Mouse (Mus musculus) heart, embryonic 14.5 days (tissue): ENCODE data around the gene Slc39a11. TPM values are rescaled to one million over a fixed set of nuclear protein-coding genes. Genes with fewer than 3 reads are reported as not detected.

Source experiments
- ATAC-seq: fragments of 200-750 bp; cut with Nextera tagmentation; 2 replicates; pipeline ENCODE4 v1.8.0; 2017; ENCODE audit warnings: low read depth, moderate TSS enrichment; ENCODE audit not compliant: insufficient number of reproducible peaks, insufficient read depth, low FRiP score
- H3K27ac ChIP-seq, 2 experiments: fragments of 200-500 bp in 1 of 2; fragments of 300-500 bp in 1 of 2; sonication (generic) in 1 of 2; replicated peaks in 1 of 2; 2 replicates each; pipeline ENCODE4 v1.5.1; 2012 to 2014; ENCODE audit warnings: low read depth in 2 of 2, low read length in 2 of 2, control low read depth in 1 of 2, mild to moderate bottlenecking in 1 of 2, mixed read lengths in 1 of 2; ENCODE audit not compliant: control insufficient read depth in 1 of 2, insufficient read depth in 1 of 2
- H3K27me3 ChIP-seq: fragments of 300-500 bp; sonication (generic); 2 replicates; pipeline ENCODE4 v1.6.1; 2014; ENCODE audit warnings: mild to moderate bottlenecking, low read length, control low read depth; ENCODE audit not compliant: control insufficient read depth, insufficient read depth
- H3K36me3 ChIP-seq: fragments of 300-500 bp; sonication (generic); 2 replicates; pipeline ENCODE4 v1.6.1; 2014; ENCODE audit warnings: mild to moderate bottlenecking, control low read depth, low read length, mixed read lengths; ENCODE audit not compliant: control insufficient read depth, insufficient read depth
- H3K4me1 ChIP-seq, 2 experiments: fragments of 200-500 bp in 1 of 2; fragments of 300-500 bp in 1 of 2; sonication (generic) in 1 of 2; 2 replicates each; pipeline ENCODE4 v1.6.1; 2012 to 2014; ENCODE audit warnings: low read length in 2 of 2, control low read depth in 1 of 2, mixed read lengths in 1 of 2; ENCODE audit not compliant: control insufficient read depth in 2 of 2, insufficient read depth in 2 of 2
- H3K4me2 ChIP-seq: fragments of 300-500 bp; sonication (generic); 2 replicates; pipeline ENCODE4 v1.6.1; 2014; ENCODE audit warnings: mild to moderate bottlenecking, low read length
- H3K4me3 ChIP-seq, 2 experiments: fragments of 200-500 bp in 1 of 2; fragments of 300-500 bp in 1 of 2; sonication (generic) in 1 of 2; 2 replicates each; pipeline ENCODE4 v1.5.1; 2012 to 2014; ENCODE audit warnings: low read length in 2 of 2, mild to moderate bottlenecking in 2 of 2, control low read depth in 1 of 2, low read depth in 1 of 2, moderate library complexity in 1 of 2; ENCODE audit not compliant: control insufficient read depth in 1 of 2, insufficient read depth in 1 of 2
- H3K9ac ChIP-seq: fragments of 300-500 bp; sonication (generic); 2 replicates; pipeline ENCODE4 v1.6.1; 2014; ENCODE audit warnings: mild to moderate bottlenecking, low read length
- H3K9me3 ChIP-seq: fragments of 300-500 bp; sonication (generic); 2 replicates; pipeline ENCODE4 v1.6.1; 2016; ENCODE audit warnings: low read length, control low read depth; ENCODE audit not compliant: control insufficient read depth
- WGBS: fragments of 180-500 bp; shearing (Covaris S2); extraction: QIAGEN DNeasy Blood & Tissue Kit; methylation state at CpG from one replicate; pipeline ENCODE4 v1.1.7; 2014; 5-methylcytosine and 5-hydroxymethylcytosine counted together
- polyA plus RNA-seq: library from polyadenylated mRNA; unstranded; fragments of >200 nt; fragmentation: Nextera tagmentation; extraction: Ambion mirVana; gene quantifications from 2 replicates; pipeline ENCODE4 v1.2.1, GENCODE M21; 2014

The Slc39a11 gene
- polyA plus RNA-seq, 1 experiment from 2014 or later, result 13.6 TPM

DNA sequence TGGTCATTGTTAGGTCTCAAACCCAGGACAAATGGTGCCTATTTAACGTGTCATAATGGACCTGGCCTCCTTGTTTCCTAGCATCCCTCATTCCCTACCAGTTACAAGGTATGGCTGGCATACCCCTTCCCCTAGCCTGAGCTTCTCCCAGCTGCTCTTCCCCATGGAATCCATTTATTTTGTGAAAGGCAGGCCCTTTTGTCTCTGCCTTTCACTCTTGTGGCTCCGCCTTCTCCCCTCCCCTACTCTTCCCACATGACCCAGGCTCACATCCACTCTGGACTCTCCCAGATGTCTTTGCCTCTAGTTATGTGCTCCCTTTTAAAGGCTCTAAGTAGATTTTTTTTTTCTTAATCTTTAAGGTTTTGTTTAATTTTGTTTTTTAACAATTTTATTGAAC lies 37.2 kb upstream of the Slc39a11 start:
- Histone ChIP-seq H3K36me3 (peaks cover 52% of the 10 kb centered on the region), H3K27me3 (no peaks in the 10 kb centered on the region), H3K4me2 (no peak overlapping the region), H3K9ac (no peak overlapping the region), H3K27ac (no peak overlapping the region), H3K4me3 (no peak overlapping the region), H3K4me1 (peaks cover 3 to 19% of the 10 kb centered on the region in 2 experiments; a peak in 3 of 4 replicates), H3K9me3 (no peaks in the 10 kb centered on the region)
- 83% methylated on average over 2 of the region's 2 CpGs for WGBS
- ATAC-seq, result no peak

DNA sequence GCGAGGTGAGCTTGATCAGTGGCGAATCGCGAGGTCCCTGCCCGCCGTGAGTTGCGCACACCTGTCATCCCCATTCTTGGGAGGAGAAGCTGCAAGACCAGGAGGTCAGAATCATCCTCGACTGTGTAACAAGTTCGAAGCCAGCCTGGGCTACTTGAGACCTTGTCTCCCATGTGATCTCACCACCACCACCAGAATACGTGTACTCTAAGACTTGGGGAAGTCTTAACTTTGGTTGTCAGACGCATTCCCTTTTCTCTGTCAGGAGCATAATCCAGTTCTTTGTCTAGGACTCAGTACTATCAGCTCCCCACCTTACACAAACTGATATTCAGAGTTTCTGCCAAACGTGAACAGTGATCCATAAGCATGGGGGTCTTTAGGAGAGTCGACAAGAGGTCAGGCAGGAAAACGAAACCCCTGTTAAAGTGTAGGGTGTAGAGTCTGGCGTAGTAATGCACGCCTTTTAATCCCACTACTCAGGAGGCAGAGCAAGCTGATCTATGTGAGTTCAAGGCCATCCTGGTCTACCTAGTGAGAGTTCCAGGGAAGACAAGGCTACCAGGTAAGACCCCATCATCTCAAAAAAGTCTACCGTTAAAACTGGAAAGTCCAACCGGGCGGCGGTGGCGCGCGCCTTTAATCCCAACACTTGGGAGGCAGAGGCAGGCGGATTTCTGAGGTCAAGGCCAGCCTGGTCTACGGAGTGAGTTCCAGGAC lies 35.0 kb upstream of the Slc39a11 start:
- H3K9ac ChIP-seq, result peak overlapping the region; percentile 93
- H3K9me3 ChIP-seq, result no peaks in the 10 kb centered on the region
- ATAC-seq, result no peak
- H3K4me1 ChIP-seq, result peaks cover 6 to 30% of the 10 kb centered on the region in 2 experiments
- peaks cover 30% of the 10 kb centered on the region for H3K36me3 ChIP-seq
- peak overlapping the region; percentile 87 to 91 for H3K4me3 ChIP-seq
- 40% methylated on average over 25 of the region's 25 CpGs for WGBS
- peak overlapping the region; percentile 84 for H3K4me2 ChIP-seq
- H3K27me3 ChIP-seq, result no peaks in the 10 kb centered on the region
- H3K27ac ChIP-seq, result peak overlapping the region in 1 of 2 experiments; percentile 96; a peak in 2 of 4 replicates

DNA sequence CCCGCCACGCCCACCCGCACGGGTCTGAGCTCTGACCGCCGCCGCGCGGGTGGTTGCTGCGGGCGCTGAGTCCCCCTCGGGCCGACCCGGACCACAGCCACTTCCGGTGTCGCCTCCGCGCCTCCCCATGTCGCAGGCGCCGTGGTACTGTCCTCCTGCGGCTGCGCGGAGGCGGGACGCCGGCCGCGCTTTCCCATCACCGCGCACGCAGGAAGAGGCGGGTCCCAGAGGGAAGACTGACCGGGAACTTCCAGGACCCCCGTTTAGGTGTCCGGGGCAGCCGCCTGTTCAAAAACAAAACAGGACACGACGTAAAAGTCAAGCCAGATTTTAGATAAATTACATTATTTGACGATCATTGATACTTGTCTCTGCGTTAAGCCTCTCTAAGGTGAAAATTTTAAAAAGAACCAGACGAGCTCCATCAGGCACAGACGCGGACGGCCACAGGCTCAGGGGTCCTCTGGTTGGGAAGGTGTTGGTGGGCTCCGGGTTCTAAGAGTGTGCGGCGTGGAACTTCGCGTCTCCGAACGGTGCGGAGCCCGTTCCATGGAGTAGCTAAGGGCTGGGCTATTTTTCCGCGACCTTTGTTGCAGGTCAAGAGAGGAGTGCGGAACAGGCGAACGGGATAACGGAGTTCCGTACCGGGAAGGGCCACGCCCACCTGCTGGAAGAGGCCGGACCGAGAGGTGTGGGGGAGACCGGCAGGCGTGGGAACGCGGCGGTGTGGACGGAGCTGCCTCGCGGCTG lies 34.3 kb upstream of the Slc39a11 start, which contains the start of the genes Fam104a and D11Wsu47e:
TSS of gene Fam104a (minus strand) at position 199 of the 750 bp plus-strand sequence.
TSS of gene D11Wsu47e (plus strand) at position 456 of the 750 bp plus-strand sequence.
- WGBS, result under 1% methylated on average over 53 of the region's 73 CpGs
- Histone ChIP-seq H3K27me3 (no peaks in the 10 kb centered on the region), H3K4me3 (peak within 1 kb of the TSS; percentile 87 to 97), H3K4me1 (peaks cover 6 to 32% of the 10 kb centered on the region in 2 experiments), H3K4me2 (peak within 1 kb of the TSS; percentile 84), H3K27ac (peak within 1 kb of the TSS; percentile 96), H3K9me3 (no peaks in the 10 kb centered on the region), H3K36me3 (peaks cover 23% of the 10 kb centered on the region), H3K9ac (peak within 1 kb of the TSS; percentile 93)
- peak; percentile 94 for ATAC-seq

DNA sequence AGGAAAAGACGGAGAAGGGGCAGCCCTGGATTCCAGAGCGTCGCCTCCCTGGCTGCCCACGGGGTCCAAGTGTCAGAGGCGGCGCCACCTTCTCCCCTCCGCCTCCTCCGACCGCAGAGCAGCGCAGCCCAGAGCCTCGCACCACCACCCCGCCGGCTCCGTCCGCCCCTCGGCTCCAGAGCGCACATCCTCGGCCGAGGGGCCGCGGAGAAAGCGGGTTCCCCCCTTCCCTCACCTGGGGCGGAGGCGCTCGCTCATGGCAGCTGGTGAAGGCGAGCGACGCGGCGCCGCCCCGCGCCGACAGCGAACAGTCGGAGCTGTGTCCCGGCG lies 33.7 kb upstream of the Slc39a11 start:
- Histone ChIP-seq H3K27ac (peak overlapping the region; percentile 96), H3K36me3 (peaks cover 18% of the 10 kb centered on the region), H3K4me1 (peaks cover 6 to 34% of the 10 kb centered on the region in 2 experiments), H3K4me2 (peak overlapping the region; percentile 78), H3K9ac (peak overlapping the region; percentile 93), H3K27me3 (no peaks in the 10 kb centered on the region), H3K9me3 (no peaks in the 10 kb centered on the region), H3K4me3 (peak overlapping the region; percentile 87 to 97)
- WGBS, result 1% methylated on average over 17 of the region's 38 CpGs
- peak; percentile 60 for ATAC-seq

DNA sequence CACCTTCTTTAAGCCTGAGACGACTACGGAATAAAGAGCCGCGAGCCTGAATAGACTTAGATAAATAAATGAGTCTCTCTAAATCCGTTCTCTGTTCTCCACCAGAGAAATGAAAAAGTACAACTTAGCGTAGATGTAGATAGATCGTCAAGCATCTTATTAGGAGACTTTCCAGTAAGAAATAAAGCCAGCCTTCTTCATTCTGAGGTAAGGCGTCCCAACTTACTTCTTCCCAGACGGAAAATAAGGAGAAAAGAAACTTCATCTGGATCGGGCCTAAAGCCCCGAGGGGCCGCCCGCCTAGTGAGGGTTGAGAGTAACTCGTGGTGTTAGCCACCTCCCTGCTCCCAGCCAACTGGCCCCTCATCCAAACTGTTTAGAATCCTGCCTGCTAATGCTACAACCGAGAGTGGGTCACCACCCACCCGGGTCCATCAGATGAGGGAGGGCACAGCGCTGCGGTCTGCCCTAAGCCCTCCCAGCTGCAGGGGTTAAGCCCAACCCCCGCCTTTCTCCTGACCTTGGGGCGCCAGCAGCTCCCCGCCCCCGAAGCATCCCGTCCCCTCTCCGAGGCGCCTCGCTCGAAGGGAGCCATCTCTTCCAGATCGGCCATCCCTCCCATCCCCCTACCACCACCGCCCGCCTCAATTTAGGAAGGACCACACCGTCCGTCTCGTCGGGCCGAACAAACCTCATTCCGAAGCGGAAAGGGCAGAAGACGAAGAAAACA lies 33.2 kb upstream of the Slc39a11 start:
- peak overlapping the region; percentile 78 for H3K4me2 ChIP-seq
- H3K27me3 ChIP-seq, result no peaks in the 10 kb centered on the region
- H3K27ac ChIP-seq, result peak overlapping the region; percentile 96
- peaks cover 6 to 40% of the 10 kb centered on the region in 2 experiments for H3K4me1 ChIP-seq
- H3K9ac ChIP-seq, result peak overlapping the region; percentile 93
- H3K4me3 ChIP-seq, result peak overlapping the region; percentile 87 to 97
- WGBS, result 2% methylated on average over 37 of the region's 38 CpGs
- ATAC-seq, result peak; percentile 54
- H3K36me3 ChIP-seq, result peaks cover 12% of the 10 kb centered on the region
- no peaks in the 10 kb centered on the region for H3K9me3 ChIP-seq

DNA sequence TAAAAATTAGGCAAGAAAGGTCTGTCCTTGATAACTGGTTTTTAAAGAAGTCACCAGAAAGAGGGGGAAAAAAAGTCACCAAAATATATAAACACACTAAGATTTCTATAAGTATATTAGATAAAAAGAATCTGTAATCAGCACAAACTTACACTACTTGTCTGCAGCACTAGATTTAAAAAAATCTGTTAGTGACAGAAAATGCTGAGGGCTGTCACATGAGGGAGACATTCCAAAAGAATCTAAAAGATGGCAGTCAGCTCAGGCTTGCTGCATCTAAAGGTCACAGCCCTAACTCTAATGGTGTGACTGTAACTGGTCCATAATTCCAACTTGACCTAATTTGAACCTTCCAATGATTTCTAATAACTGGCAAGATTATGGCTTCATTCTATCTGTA lies 32.1 kb upstream of the Slc39a11 start:
- ATAC-seq, result no peak
- Histone ChIP-seq H3K9me3 (no peaks in the 10 kb centered on the region), H3K4me3 (peak overlapping the region in 1 of 2 experiments; percentile 87; a peak in 2 of 4 replicates), H3K4me1 (peaks cover 9 to 42% of the 10 kb centered on the region in 2 experiments), H3K36me3 (peaks cover 13% of the 10 kb centered on the region), H3K4me2 (peak overlapping the region; percentile 78), H3K27ac (no peak overlapping the region), H3K9ac (peak overlapping the region; percentile 93), H3K27me3 (no peaks in the 10 kb centered on the region)

DNA sequence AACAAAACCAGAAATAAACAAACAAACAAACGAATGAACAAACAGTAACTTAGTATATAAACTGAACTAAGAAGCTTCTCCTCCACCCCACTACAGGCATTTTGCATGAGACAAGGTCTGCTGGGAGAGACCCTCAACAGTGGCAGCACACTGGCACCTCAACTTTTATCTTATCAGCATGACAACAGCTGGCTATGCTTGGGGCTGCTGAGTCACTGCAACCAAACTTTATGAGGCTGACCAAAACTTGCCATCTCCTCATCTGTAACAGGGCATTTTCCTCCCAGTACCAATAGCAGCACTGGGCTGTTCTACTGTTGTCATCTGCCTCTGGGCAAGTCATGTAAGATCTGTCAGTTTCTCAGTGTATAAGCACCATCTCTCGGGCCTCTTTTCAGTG lies 31.1 kb upstream of the Slc39a11 start:
- Histone ChIP-seq H3K9ac (peak overlapping the region; percentile 45; the same call in 1 of the 2 replicates), H3K27me3 (no peaks in the 10 kb centered on the region), H3K4me2 (peak overlapping the region; percentile 78; the same call in 1 of the 2 replicates), H3K9me3 (no peaks in the 10 kb centered on the region), H3K36me3 (peaks cover 18% of the 10 kb centered on the region), H3K4me1 (peaks cover 9 to 42% of the 10 kb centered on the region in 2 experiments), H3K4me3 (no peak overlapping the region), H3K27ac (no peak overlapping the region)
- 60% methylated on average over 2 of the region's 2 CpGs for WGBS
- ATAC-seq, result no peak
